Mouse (Mus musculus): ENCODE results near the gene Plxnd1. TPM values are rescaled to one million over a fixed set of nuclear protein-coding genes. Genes with fewer than 3 reads are reported as not detected.

Gene Plxnd1
- polyA plus RNA-seq, 2 experiments, result 50.4 to 61.9 TPM

- no peaks in the 10 kb centered on the region for H3K9me3 ChIP-seq (ENCODE audit: control insufficient read depth, low read length)
- no peaks in the 10 kb centered on the region for H3K4me1 ChIP-seq (ENCODE audit: control insufficient read depth, insufficient read depth, low read length)
- DNase-seq (ENCODE audit: low spot score), result no peak
- no peak for TF ChIP-seq POLR2A (IDR thresholded peaks at IDR 0.05; ENCODE audit: borderline replicate concordance, extremely low read depth, insufficient read depth, insufficient read length)
- no peaks in the 10 kb centered on the region for H3K27me3 ChIP-seq (ENCODE audit: control insufficient read depth, insufficient read depth, low read length)
- ATAC-seq (ENCODE audit: low FRiP score, low read depth), result no peak
- WGBS, result 88% methylated on average over 10 of the region's 10 CpGs
- H3K4me2 ChIP-seq (replicated peaks; ENCODE audit: low read depth, low read length, severe bottlenecking), result no peak overlapping the region
- no peak overlapping the region for H3K27ac ChIP-seq (replicated peaks; ENCODE audit: low read depth, low read length)
- no peak overlapping the region for H3K4me3 ChIP-seq (replicated peaks; ENCODE audit: low read length)
- H3K9ac ChIP-seq (ENCODE audit: low read depth, low read length, severe bottlenecking), result no peak overlapping the region
- peaks cover 8% of the 10 kb centered on the region; the same call in 1 of the 2 replicates for H3K36me3 ChIP-seq (ENCODE audit: control insufficient read depth, insufficient read depth, low read length)
Measured at GRCm38 (mm10) chr6:115913482-115913881, 81.3 kb downstream of the Plxnd1 start.

- TF ChIP-seq POLR2A (IDR thresholded peaks at IDR 0.05; ENCODE audit: borderline replicate concordance, extremely low read depth, insufficient read depth, insufficient read length), result no peak
- no peaks in the 10 kb centered on the region for H3K27me3 ChIP-seq (ENCODE audit: control insufficient read depth, insufficient read depth, low read length)
- no peak overlapping the region for H3K9ac ChIP-seq (ENCODE audit: low read depth, low read length, severe bottlenecking)
- H3K4me3 ChIP-seq (replicated peaks; ENCODE audit: low read length), result no peak overlapping the region
- ATAC-seq (ENCODE audit: low FRiP score, low read depth) (no peak), DNase-seq (ENCODE audit: low spot score) (no peak)
- no peak overlapping the region for H3K4me2 ChIP-seq (replicated peaks; ENCODE audit: low read depth, low read length, severe bottlenecking)
- H3K9me3 ChIP-seq (ENCODE audit: control insufficient read depth, low read length), result no peaks in the 10 kb centered on the region
- WGBS, result 74% methylated on average over 6 of the region's 6 CpGs
- H3K4me1 ChIP-seq (ENCODE audit: control insufficient read depth, insufficient read depth, low read length), result no peaks in the 10 kb centered on the region
- H3K36me3 ChIP-seq (ENCODE audit: control insufficient read depth, insufficient read depth, low read length), result peaks cover 22% of the 10 kb centered on the region
- no peak overlapping the region for H3K27ac ChIP-seq (replicated peaks; ENCODE audit: low read depth, low read length)
Measured at GRCm38 (mm10) chr6:115911763-115912162, 83.0 kb downstream of the Plxnd1 start.

- ATAC-seq (ENCODE audit: low FRiP score, low read depth), result no peak
- peaks cover 24% of the 10 kb centered on the region for H3K36me3 ChIP-seq (ENCODE audit: control insufficient read depth, insufficient read depth, low read length)
- no peak for DNase-seq (ENCODE audit: low spot score)
Measured at GRCm38 (mm10) chr6:115909940-115910339, 84.9 kb downstream of the Plxnd1 start.

GRCm38 (mm10) chr6:115909052-115909451 is 85.8 kb downstream of the Plxnd1 start:
- no peak for TF ChIP-seq POLR2A (IDR thresholded peaks at IDR 0.05; ENCODE audit: borderline replicate concordance, extremely low read depth, insufficient read depth, insufficient read length)
- WGBS, result 66% methylated on average over 3 of the region's 3 CpGs
- ATAC-seq (ENCODE audit: low FRiP score, low read depth) (no peak), DNase-seq (ENCODE audit: low spot score) (no peak)
- Histone ChIP-seq H3K9ac (ENCODE audit: low read depth, low read length, severe bottlenecking) (no peak overlapping the region), H3K9me3 (ENCODE audit: control insufficient read depth, low read length) (no peaks in the 10 kb centered on the region), H3K27ac (replicated peaks; ENCODE audit: low read depth, low read length) (no peak overlapping the region), H3K4me1 (ENCODE audit: control insufficient read depth, insufficient read depth, low read length) (no peaks in the 10 kb centered on the region), H3K36me3 (ENCODE audit: control insufficient read depth, insufficient read depth, low read length) (peaks cover 24% of the 10 kb centered on the region), H3K4me2 (replicated peaks; ENCODE audit: low read depth, low read length, severe bottlenecking) (no peak overlapping the region), H3K4me3 (replicated peaks; ENCODE audit: low read length) (no peak overlapping the region), H3K27me3 (ENCODE audit: control insufficient read depth, insufficient read depth, low read length) (no peaks in the 10 kb centered on the region)

More at GRCm38 (mm10) chr6:115909940-115910339, 84.9 kb downstream of the Plxnd1 start:
- no peak overlapping the region for H3K4me3 ChIP-seq (replicated peaks; ENCODE audit: low read length)
- H3K4me2 ChIP-seq (replicated peaks; ENCODE audit: low read depth, low read length, severe bottlenecking), result no peak overlapping the region
- no peak for TF ChIP-seq POLR2A (IDR thresholded peaks at IDR 0.05; ENCODE audit: borderline replicate concordance, extremely low read depth, insufficient read depth, insufficient read length)
- 0 out of 2 replicates have a peak overlapping the region, but pooled peaks have one; percentile 8 for H3K27ac ChIP-seq (replicated peaks; ENCODE audit: low read depth, low read length)
- H3K4me1 ChIP-seq (ENCODE audit: control insufficient read depth, insufficient read depth, low read length), result no peaks in the 10 kb centered on the region
- WGBS, result 56% methylated on average over 8 of the region's 8 CpGs
- no peak overlapping the region for H3K9ac ChIP-seq (ENCODE audit: low read depth, low read length, severe bottlenecking)
- H3K27me3 ChIP-seq (ENCODE audit: control insufficient read depth, insufficient read depth, low read length), result no peaks in the 10 kb centered on the region
- H3K9me3 ChIP-seq (ENCODE audit: control insufficient read depth, low read length), result no peaks in the 10 kb centered on the region

GRCm38 (mm10) chr6:115908421-115908982 is 86.3 kb downstream of the Plxnd1 start:
- no peak for ATAC-seq (ENCODE audit: low FRiP score, low read depth)
- H3K9ac ChIP-seq (ENCODE audit: low read depth, low read length, severe bottlenecking), result no peak overlapping the region
- no peak overlapping the region for H3K4me3 ChIP-seq (replicated peaks; ENCODE audit: low read length)
- H3K4me1 ChIP-seq (ENCODE audit: control insufficient read depth, insufficient read depth, low read length), result no peaks in the 10 kb centered on the region
- H3K4me2 ChIP-seq (replicated peaks; ENCODE audit: low read depth, low read length, severe bottlenecking), result no peak overlapping the region
- H3K9me3 ChIP-seq (ENCODE audit: control insufficient read depth, low read length), result no peaks in the 10 kb centered on the region
- no peak overlapping the region for H3K27ac ChIP-seq (replicated peaks; ENCODE audit: low read depth, low read length)
- no peaks in the 10 kb centered on the region for H3K27me3 ChIP-seq (ENCODE audit: control insufficient read depth, insufficient read depth, low read length)
- peaks cover 24% of the 10 kb centered on the region for H3K36me3 ChIP-seq (ENCODE audit: control insufficient read depth, insufficient read depth, low read length)
- TF ChIP-seq POLR2A (IDR thresholded peaks at IDR 0.05; ENCODE audit: borderline replicate concordance, extremely low read depth, insufficient read depth, insufficient read length), result no peak
- DNase-seq (ENCODE audit: low spot score), result no peak
- WGBS, result 48% methylated on average over 6 of the region's 6 CpGs
